Mouse (Mus musculus) MN1 (cell line): ENCODE data around the gene Mtg2.

ENCODE experiments used
- DNase-seq: peaks from one replicate; pipeline ENCODE4 v3.0.0-alpha.2; 2016; ENCODE audit warnings: low spot score

Gene Mtg2

DNA sequence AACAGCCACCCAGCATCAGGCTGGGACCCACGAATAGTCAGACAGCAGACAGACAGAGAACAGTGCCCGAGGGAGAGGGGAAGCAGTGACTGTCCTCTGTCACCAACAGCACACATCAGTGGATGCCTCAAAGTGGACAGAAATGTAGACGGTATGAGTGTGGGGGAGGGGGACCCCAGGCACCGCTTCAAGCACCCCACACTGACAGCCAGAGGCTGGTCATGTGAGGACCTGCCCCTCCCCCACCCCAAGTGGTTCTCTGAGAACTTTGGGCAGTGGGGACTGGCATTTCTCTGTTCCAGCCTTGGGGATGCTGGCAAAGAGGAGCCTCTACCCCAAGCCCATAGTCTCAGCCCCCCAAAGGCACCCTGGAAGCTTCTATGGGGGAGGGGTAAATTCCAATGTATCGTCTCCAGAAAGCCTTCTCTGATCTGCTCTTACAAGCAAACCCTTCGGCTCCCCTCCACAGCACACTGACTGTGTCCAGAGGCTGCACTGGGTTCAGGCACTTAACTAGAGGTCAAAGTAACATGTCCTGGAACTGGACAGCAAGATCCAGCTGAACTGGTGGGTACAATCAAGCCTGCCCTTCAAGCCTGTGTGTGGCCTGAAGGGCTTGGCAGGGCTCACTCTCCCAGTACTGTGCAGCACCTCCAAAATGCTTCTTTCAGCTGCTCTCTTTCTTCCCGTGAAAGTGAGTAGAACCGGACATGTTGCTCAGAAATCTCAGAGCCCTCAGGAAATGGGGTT lies 35.2 kb downstream of the Mtg2 start:
- DNase-seq: no peak

GRCm38 (mm10) chr2:180107081-180107480 lies 36.7 kb downstream of the Mtg2 start:
- no peak for DNase-seq

DNA sequence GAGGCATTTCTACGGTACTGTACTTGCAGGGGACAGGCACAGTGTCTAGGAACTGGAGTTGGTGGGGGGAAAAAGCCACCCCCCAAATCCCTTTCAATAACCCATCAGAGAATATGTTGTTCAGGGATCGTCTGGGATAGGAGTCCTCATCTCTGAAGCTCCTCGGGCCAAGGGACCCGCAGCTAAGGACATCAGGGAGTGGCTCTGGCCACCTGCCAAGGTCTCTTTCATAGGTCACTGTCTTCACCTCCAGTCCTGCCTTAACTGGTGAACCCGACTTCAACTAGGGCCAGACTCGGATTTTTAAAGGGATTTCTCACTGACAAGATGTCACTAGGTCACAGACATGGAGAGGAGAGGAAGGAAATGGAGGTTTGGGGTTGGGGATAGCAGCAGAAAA lies 37.9 kb downstream of the Mtg2 start:
- no peak for DNase-seq

- peak; percentile 64 for DNase-seq
Measured at GRCm38 (mm10) chr2:180113909-180114890, 43.8 kb downstream of the Mtg2 start.

DNA sequence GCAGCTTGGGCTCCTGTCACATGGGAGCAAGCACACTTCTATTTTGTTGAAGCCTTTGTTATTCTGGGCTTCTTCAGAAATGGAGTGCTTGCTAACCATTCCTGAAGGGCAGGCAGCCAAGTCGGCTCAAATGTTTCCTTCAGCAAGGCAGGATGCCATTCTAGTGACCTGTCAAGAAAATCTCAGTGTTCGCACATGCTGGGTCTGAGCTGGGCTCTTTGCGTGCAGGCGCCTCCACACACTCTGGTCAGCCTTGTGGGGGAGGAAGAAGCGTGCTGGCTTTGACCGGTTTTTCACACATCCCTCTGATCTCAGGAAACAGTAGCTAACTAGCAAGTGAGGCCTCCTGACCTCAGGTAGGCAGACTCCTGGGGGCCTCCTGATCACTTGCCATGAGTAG lies 44.9 kb downstream of the Mtg2 start:
- peak; percentile 48 for DNase-seq

- DNase-seq: no peak
Measured at GRCm38 (mm10) chr2:180116081-180116493, 45.7 kb downstream of the Mtg2 start.

GRCm38 (mm10) chr2:180116741-180117484 lies 46.5 kb downstream of the Mtg2 start:
- DNase-seq: no peak

DNA sequence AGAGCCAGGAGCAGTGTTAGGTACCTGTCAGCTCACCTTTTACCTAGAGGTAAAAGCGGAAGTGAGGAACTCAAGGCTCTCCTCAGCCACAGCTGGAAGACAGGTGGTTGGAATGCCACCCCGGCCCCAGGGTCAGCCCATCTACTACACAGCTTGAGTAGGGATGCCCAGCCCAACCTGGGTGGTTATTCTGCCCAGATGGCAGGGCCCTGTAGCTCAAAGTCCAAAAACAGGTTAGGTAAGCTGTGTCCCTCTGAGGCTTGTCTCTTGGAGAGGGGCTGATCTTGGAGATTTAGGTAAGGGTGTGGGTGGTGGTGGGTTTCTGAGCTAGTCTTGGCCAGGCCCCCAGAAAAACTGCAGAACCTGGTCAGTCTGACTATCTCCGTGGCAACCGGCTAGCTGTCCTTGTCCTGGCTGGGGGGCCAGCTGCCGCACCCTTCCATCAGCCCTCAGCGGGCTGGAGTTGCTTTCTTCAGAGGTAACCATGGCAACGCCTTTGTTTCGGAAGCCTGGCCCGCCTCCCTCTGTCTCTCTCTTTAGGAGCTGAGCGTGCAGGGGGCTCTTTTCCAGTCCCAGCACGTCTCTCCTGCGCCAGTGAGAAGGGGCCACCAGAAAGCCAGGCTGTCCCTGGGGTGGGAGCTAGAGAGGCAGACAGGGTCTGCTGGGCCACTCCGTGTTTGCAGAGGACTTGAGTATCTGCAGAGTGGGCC lies 47.3 kb downstream of the Mtg2 start:
- DNase-seq: peak; percentile 75

DNA sequence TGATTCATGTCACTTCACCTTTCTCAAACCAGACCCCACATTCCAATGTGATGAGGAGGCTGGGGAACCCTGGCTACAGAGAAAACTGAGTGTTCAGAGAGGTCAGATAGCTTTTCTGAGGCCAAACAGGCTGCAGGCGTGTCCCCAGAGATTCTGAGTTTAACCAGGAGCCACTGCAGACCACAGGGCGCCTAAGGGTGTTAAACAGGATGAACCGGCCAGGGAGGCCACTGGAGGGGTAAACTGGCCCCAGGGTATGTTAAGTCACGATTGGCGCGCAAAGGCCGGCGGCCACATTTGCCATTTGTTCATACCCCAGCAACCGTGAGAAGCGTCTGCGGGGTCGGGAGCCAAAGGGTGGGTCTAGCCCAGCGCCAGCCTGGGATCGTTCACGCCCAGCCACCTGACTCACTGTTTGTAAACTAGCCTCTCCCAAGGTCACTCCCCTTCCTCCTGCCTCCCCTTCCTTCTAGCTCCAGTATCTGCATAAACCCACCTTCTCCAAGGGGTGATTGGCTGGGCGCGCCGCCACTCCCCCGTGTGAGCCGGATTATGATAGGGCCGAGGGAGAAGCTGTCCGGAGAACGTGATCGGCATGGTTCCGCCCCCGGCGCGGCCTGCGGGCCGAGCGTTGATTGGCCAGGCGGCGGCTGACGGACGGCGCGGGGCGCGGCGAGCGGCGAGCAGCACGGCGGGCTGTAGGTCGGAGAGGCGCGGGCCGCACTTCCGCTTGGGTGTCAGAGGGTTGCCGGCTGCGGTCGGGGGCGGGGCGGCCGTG lies 48.5 kb downstream of the Mtg2 start, which contains the start of gene Osbpl2:
Osbpl2 (plus strand) TSS at position 646 of the 778 bp plus-strand sequence.
- peak; percentile 99 for DNase-seq

GRCm38 (mm10) chr2:180119439-180120291 lies 49.3 kb downstream of the Mtg2 start:
- peak; percentile 70 for DNase-seq

- DNase-seq: no peak
Measured at GRCm38 (mm10) chr2:180120292-180120761, 49.9 kb downstream of the Mtg2 start.

DNA sequence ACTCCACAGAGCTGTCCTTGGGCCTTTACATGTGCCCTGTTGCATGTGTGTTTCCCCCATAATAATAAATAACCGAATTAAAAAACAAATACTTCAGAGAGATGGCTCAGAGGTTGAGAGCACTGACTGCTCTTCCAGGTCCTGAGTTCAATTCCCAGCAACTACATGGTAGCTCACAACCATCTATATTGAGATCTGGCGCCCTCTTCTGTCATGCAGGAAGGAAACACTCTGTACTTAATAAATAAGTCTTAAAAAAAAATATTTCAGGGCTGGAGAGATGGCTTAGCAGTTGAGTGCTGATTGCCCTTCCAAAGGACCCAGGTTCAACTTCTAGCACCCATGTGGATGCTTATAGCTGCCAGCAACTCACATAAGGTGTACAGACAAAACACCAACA lies 53.8 kb downstream of the Mtg2 start:
- no peak for DNase-seq

DNA sequence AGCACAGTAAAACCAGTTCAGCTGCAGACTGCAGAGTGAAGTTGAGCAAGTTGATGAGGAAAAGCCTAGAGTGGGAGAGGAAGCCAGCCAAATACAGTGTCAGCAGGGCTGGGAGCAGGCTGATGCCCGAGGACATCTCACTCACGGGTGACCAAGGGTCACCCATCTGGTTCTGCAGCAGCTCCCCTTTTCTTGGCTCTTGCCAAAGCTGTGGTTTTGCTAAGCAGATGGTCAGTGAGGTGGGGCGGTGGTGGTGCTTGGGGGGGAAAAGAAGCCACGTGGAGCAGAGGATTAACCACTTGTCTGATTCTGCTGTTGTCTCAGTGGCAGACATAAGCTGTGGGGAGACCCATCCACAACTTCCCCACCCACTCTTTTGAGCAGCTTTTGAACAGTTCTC lies 55.8 kb downstream of the Mtg2 start:
- no peak for DNase-seq

DNA sequence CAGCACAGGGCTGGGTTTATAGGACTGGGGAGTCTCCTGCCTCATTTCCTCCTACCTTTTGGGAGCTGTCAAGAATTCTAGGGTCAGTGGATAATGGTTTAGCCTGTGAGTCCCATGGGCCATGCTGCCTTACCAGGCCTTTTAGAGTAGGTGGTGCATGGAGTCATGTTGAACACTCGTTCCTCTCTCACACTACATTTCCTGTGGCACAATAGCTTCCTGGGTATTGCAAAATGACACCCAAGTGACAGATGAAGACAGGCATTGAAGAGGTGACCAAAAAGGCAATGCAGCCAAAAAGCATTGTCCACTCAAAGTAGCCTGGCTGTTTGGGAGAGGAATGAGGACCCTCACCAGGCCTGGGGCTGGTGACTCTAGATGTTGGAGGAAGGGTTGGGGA lies 57.3 kb downstream of the Mtg2 start:
- DNase-seq: no peak

GRCm38 (mm10) chr2:180133231-180133630 lies 62.8 kb downstream of the Mtg2 start:
- no peak for DNase-seq

GRCm38 (mm10) chr2:180133911-180134310 lies 63.5 kb downstream of the Mtg2 start:
- DNase-seq: no peak

GRCm38 (mm10) chr2:180135414-180135813 lies 65.0 kb downstream of the Mtg2 start:
- no peak for DNase-seq
